Mouse (Mus musculus): Measurements from ENCODE around the gene Rdh9.

The Rdh9 gene

DNA sequence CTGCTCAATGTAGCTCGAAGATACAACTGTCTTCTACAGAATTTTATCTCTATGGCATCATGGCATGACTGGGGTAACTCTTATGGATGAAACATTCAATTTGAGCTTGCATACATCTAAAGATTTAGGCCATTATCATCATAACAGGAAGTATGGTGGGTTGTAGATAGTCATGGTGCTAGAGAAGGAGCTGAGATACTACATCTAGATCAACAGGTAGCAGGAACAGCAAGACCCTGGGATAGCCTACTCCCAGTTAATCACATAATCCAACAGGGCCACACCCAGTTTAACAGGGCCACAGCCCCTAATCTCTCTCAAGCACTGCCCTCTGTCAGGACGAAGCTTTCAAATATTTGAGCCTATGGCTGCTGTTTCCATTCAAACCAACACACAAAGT lies 64.6 kb downstream of the Rdh9 start:
- in situ Hi-C loops (cut with MseI, MboI), result no loop called here
